Mouse (Mus musculus) heart, postnatal 4 days (tissue): ENCODE measurements around the gene Ugt1a6b. TPM values are rescaled to one million over a fixed set of nuclear protein-coding genes. Genes with fewer than 3 reads are reported as not detected.
"Not testable (repeated sequence)": the region's sequence is repeated elsewhere in the genome, so short reads cannot be mapped to it uniquely, and the experiment has no call there.

ENCODE experiments used
- DNase-seq: peaks from one replicate; pipeline ENCODE4 v3.0.0; 2021
- total RNA-seq, 2 experiments: library from RNA; stranded (reverse); gene quantifications; 2 replicates each; pipeline ENCODE4 v1.2.3; 2021

Gene Ugt1a6b
- total RNA-seq: 1 to 10 TPM in 1 of 2 experiments, not detected in 1; 1.1 TPM

DNA sequence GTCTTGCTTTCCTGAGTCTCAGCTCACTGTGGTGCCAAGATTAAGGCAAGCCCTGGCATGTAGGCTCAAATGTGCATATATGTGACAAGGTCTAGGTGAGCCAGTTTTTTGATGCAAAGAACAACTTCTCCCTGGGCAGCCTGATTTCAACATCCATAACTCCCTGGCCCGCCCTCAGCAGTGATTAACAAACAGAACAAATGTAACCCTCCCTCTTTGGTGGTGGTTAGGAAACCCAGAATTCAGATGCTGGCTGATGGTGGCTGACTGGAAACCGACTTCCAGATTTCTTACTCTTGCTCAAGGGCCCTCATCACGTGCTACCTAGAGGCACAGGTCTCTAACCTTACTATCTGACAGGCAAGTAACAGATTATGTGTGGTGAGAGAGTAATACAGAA lies at the start of gene Ugt1a6b:
Gene Ugt1a6b (plus strand): TSS at position 234 of the 400 bp plus-strand sequence.
- not testable (repeated sequence) for DNase-seq

DNA sequence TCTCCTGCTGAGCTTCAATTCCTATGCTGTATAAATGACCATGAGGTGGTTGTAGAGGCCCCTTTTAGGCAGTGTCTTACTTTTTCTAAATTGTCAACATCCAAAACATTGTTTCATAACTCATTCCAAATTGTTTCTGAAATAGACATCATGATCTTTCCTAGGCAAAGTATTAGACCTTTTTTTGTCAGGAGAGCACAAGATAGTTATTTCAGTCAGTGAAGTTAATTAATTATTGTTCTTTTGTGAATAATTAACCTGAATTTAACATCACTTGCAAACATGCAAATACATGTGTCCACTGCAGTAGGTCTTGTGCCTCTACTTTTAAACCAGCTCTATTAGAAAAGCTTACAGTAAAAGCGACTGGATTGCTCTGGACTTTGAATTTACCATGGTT lies 48.0 kb upstream of the Ugt1a6b start, which contains the start of gene Ugt1a10:
Gene Ugt1a10 (plus strand): TSS at position 301 of the 400 bp plus-strand sequence.
- DNase-seq: no peak

DNA sequence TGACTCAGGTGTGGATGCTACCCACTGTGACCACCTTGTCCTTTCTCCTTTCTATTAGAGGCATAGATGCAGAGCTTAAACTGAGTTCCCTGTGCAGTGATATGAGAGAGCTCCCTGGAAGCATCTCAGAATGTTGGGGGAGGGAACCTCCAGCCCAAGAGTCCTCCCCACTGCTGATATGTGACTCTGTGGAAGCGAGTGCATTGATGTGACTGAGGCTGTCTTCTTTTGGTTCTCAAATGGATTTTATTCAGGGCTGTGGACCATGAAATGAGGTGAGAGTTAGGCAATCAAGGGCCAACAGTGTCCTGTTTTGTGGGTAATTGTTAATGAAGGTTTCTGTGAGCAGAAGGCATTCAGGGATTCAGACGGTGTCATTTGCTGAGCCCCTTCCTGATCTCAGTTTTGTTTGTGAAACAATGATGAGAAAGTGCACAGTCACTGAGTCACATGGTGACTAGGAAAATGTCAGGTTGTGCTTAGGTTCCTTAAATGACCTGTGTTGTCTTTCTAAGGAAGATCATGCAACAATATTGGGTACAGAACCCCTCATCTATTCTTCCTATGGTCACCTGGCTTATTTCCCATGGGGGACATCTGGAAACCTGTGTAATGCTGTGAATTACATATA lies 36.5 kb upstream of the Ugt1a6b start:
- not testable (repeated sequence) for DNase-seq

DNA sequence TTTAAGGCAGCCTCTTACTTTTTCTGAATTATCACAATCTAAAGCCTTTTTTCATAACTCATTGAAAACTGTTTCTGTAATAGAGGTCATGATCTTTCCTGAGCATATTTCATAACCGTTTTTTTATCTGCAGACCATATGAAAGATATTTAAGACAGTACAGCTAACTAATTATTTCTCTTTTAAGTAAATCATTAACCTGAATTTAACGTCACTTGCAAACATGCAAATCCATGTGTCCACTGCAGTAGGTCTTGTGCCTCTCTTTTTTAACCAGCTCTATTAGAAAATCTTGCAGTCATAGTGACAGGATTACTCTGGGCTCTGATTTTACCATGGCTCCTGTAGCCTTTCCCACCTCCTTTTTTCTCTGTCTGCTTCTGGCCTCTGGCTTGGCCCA lies 32.6 kb upstream of the Ugt1a6b start, which contains the start of gene Ugt1a9:
Gene Ugt1a9 (plus strand): TSS at position 306 of the 400 bp plus-strand sequence.
- no peak for DNase-seq

DNA sequence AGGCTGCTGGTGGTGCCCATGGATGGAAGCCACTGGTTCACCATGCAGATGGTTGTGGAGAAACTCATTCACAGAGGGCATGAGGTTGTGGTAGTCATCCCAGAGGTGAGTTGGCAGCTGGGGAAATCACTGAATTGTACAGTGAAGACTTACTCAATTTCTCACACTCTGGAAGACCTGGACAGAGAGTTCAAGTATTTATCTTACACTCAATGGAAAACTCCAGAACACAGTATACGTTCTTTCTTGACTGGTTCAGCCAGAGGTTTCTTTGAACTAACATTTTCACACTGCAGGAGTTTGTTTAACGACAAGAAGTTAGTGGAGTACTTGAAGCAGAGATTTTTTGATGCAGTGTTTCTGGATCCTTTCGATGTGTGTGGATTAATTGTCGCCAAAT lies 32.1 kb upstream of the Ugt1a6b start:
- no peak for DNase-seq

DNA sequence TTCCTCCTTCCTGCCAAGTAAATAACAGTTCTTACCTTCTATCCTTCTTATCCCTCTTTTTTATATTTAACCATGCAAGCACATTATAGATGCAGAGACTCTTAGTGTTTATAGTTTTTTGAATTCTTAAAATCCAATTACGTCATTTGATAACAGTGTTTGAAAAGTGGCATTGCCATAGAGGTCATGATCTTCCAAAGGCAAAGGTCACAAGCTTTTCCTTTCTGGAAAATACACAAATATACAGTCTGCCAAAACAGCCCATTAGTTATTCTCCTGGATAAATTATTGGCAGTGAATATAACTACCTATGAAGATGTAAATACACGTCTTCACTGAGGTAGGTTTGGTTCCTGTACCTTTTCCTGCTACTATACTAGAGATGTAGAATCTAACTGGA lies 28.6 kb upstream of the Ugt1a6b start:
- no peak for DNase-seq

DNA sequence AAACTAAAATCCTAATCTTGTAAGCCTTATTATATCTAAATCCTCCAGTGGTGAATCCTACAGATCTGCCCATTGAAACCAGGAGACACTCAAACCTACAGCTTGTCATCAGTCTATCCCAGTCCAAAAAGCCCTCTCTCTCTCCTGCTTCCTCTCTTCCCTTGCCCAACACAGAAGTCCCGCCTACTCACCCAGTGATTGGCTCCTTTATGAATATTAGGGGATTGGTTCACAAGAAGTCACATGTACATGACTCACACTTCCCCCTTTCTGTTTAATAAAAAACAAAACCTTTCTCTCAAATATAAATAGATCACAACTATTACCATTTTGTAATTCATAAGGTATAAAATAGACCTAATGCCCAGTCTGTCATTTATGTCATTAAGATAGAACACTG lies 25.9 kb upstream of the Ugt1a6b start:
- no peak for DNase-seq

DNA sequence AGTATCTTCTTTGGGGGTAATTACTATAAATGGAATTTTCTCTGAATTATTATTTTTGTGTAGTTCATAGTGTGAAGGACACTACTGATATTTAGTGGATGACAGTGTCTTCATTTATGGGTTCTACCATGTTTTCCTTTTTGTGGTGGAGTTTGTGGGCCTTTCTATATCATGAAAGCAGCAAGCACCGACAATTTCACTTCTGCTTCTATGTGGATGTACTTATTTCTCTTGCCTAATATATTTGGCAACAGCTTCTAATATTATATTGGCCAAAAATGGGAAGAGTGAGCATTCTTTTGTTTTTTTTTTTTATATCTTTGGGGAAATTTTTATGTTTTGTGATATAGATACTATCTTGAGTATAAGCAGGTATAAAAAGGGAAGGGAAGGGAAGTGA lies 21.4 kb upstream of the Ugt1a6b start:
- DNase-seq: no peak

DNA sequence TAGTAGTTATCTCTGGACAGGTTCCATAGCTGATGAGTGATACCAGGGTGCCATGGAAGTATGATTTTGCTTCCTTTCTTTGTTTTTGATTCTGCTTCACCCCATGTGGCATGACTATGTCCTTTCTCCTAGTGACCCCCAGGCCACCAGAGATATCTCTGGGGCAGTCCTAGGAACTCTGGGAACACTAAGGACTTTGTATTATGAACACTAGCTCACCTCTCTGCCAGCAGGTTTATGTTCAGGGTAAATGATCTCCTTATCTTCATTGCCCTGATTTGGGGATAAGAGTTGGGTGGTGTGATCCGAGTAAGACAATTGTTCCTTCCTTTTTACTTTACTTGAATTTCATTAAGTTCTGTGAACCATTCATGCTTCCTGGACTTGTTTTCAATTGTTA lies 16.9 kb upstream of the Ugt1a6b start:
- no peak for DNase-seq

DNA sequence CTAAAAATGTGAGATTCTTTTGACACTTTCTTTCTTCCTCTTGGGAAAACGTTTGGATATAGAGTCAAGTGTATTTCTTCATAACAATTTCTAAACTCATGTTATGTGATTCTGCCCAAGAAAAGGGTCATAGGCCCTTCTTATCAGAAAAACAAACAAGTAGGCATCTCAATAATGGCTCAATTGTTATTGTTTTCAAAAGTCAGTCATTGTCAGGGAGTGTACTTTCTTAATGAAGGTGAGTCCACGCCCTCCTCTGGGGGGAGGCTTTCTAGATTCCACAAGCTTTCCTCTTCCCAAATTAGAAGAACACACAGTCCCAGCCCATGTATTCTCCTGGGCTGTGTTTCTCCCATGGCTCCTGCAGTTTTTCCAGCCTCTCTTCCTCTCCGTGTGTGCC lies 15.5 kb upstream of the Ugt1a6b start, which contains the start of gene Ugt1a8:
Gene Ugt1a8 (plus strand): TSS at position 301 of the 400 bp plus-strand sequence.
- DNase-seq: no peak

DNA sequence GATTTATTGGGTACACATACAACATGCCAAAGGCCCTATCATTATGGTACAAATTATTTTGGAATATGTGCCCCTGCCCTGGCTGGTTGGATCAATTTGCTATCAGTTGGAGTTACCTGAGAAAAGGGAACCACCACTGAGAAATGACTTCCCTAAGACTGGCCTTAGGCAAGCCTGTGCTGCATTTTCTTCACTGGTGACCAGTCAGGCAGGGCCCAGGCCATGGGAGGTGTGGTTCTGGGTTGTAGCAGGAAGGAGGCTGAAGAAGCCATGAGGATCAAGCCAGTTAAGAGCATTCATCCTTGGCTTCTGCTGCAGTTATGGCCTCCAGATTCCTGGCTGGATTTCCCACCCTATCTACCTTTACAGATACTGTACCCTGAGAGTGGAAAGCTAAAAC lies 10.7 kb upstream of the Ugt1a6b start:
- no peak for DNase-seq

DNA sequence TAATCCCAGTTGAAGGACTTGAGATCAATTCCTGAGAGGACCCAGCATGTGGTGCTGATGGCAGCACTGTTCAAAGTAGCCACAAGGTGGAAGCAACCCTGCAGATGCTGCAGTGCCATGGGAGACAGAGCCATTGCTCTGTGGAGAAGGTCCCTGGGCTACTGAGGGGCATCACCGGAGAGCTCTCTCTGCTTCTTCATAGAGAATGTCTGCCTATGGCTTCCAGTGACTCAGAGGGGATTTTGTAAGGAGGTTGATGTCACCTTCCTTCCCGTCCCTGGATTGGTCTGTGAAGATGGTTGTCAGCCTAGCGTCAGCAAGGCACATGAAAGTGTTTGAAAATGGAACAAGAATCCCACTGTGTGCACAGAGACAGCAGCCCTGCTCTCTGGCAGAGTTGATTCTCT lies 8.8 kb upstream of the Ugt1a6b start:
- not testable (repeated sequence) for DNase-seq

DNA sequence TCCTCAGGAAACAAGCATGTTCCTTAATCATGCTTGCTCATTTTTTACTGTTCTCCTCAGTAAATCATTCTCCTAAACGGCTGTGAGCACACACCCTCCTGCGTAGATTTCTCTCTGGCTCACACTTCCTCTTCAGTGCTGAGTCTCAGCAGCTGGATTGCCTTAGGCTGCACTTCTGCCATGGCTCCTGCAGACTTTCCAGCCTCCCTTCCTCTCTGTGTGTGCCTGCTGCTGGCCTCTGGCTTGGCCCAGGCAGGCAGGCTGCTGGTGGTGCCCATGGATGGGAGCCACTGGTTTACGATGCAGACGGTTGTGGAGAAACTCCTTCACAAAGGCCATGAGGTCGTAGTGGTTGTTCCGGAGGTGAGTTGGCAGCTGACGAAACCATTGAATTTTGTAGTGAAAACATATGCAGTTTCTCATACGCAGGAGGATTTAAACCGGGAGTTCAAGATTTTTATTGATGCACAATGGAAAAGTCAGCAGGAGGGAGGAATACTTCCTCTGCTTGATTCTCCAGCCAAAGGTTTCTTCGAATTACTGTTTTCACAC lies 8.0 kb upstream of the Ugt1a6b start, which contains the start of gene Ugt1a7c:
Gene Ugt1a7c (plus strand): TSS at position 122 of the 552 bp plus-strand sequence.
- DNase-seq: peak; percentile 22

DNA sequence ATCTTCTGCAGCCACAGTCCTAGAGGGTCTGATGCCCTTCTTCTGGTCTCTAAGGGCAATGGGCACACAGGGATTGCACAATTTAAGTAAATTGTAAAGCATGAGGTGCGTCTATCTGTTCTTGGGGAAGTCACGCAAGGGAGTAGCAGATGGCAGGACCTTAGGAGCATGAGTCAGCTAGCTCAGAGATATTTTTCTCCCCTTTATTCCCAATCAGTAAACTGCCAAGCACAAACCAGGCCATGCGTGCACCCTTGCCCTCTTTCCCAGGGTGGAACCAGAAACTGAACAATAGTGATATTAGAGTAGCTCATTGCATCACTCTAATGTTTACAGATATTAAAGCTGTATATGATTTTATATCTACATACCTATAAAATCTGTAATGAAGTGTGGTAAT lies 4.5 kb upstream of the Ugt1a6b start:
- DNase-seq: not testable (repeated sequence)

DNA sequence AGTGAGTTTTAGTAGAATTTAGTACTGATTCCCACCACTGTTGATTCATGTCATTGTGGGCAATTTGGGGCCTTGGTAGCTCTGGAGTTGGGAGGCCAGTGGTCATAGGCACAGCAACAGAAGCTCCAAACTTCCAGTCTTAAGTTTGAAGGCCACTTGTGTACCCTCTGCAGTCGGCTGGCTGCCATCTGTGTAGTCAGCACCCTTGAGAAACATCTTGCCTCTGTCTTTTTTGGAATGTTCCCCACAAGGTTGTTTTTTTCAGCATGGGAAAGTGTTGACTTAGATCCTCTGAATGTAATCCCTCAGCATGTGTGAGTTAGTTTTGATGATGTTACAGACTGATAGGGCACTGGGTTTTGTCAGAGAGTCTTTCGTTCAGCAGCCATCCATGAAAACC lies 3.4 kb upstream of the Ugt1a6b start:
- DNase-seq: not testable (repeated sequence)

DNA sequence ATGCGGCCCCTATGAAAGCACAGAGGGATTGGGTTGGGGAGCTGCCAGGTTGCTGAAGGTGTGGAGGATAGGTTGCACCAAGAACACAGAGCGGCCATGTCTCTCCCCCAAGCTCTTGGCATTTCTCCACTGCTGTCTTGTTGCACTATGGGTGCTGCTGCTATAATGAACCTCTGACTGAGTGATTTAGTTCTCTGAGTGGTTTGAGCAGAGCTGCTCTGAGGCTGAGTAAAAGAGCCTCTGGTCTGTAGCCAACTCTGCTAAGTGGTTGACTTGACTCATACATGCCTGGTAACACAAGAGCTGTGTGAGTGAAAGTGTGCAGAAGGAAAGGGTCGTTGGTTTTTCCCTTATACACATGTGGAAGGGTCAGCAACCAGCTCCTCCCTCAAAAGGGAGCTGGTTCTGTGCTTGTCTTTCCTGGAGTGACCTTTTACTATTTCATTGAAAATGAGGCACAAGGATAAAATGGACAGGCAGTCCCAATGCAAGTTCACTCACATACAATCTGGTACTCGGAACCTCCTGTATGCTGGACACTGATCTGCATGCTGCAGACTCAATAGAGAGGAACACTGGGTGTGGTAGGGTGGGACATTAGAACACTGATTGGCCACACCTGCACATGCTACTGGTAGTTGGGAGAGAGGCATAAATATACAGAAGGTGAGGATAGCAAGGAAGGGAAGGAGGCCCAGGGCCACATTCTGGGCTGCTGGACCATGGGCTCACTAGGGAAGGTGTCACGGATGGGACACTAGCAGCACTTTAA lies 831 bp downstream of the Ugt1a6b start:
- DNase-seq: not testable (repeated sequence)

DNA sequence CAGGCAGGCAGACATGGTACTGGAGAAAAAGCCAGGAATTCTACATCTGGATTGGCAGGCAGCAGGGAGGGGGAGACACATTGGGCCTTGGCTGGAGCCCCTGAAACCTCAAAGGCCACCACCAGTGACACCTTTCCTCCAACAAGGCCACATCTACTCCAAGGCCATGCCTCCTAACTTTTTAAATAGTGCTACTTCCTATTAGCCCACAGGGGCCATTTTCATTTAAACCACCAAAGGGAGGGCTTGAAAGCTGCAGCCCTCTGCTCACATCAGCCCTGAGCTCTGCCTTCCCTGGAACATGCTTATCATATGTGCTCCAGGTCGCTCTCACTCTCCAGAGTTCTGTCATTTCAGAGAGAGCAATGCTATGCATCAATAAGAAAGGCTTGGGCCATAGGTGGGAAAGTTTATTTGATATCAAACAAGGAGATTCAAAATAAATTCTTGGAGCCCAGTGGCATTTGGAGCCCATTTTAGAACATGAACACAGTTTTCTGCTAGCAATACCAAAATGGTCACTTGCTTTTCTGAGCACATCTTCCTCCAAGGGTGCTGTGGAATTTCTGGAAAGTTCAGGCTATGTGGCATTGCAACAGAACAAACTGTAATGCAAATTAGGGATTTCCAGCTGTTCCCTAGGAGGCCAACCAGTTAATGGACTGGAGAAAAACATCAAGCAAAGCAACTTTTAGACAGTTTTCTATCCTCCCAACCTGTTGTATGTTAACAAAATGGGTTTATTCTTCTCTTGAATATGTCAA lies 1.8 kb downstream of the Ugt1a6b start:
- DNase-seq: no peak

DNA sequence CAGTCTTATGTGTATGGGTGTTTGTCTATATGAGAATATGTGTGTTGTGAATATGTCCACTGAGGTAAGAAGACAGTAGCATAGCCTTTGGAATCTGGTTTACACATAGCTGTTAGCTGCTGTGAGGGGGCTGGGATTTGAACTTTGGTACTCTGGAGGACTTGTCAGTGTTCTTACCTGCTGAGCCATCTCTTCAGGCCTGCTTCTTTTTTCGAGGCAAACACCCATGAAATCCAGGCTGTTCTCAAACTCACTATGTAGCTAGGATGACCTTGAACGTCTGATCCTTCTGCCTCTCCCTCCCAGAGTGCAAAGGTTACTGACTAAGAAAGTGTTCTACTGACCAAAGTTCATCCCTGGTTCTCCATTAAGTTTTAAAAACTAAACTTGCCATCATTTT lies 2.6 kb downstream of the Ugt1a6b start:
- no peak for DNase-seq

DNA sequence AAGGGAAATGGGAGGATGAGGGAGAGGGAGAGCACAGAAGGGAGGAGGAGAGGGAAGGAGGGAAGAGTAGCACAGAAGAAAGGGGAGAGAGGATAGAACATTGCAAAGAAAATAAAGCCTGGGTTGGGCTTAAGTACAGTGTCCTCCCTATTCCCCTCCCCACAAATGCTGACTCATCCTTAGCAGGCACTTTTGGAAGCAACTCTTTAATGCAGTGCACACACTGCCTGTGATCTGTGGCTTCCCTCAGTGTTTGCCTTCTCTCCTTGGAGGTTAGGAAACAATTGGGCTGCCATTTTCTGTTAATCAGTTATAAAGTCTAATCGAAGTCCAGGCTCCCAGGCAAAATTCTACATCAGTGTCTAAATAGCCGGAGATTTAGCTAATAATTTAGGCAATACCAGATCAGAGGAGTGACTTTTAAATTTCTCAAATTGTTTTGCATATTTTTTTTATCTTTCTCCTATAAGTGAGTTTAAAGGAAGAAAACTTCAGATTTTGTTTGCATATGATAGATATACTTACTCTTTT lies 6.0 kb downstream of the Ugt1a6b start:
- DNase-seq: not testable (repeated sequence)

DNA sequence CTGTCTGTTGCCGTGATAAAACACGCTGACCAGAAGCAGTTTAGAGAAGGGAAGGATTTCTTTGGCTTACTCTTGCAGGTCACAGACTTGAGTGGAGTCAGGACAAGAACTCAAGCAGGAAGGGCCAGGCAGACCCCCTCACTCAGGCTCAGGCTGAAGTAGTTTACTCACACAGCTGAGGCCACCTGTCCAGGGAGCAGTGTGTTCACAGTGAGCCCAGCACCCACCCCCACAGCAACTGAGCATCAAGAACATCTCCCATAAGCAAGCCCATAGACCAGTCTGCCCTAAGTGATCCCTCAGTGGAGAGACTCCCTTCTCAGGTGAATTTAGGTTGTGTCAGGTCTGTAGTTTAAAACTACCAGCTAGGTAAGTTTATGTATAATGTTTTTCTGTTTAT lies 6.6 kb downstream of the Ugt1a6b start:
- not testable (repeated sequence) for DNase-seq

DNA sequence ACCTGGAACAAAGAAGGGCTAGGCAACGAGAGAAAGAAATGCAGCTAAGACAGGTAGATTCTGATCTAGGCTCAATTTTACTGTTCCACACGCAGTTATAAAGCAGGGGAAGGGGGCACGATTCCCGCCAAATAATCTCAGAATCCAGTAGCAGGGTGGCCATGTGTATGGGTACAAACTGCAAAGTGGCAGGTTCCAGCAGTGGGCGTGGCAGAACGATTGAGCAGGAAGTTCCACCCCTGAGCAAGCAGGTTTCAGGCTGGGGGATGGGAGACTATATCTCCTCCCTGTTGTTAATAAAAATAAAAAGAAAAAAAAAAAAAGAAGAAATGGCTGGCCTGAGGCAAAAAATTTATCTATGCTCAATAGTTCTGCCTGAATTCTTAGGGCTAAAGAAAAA lies 9.7 kb downstream of the Ugt1a6b start:
- not testable (repeated sequence) for DNase-seq

DNA sequence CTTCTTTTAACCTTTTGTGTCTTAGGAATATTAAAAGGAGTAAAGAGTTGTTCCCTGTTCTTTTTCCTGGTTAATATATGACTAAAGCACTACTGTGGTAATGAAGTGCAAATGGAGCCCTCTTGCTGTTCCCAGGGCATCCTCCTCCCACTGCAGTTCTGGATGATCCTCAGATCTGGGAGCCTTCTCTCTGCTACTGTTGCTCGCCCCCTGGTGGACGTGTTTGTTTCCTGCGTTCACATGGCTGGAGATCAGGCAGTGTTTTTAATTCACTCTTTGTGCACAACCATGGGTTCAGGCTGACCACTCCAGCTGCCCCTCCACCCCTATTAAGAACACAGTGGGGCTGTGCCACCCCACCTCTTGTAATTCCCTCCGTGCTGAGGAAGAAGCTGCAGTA lies 17.5 kb downstream of the Ugt1a6b start:
- DNase-seq: not testable (repeated sequence)
